Mouse (Mus musculus): Measurements from ENCODE around the gene Fam120a. TPM values are rescaled to one million over a fixed set of nuclear protein-coding genes. Genes with fewer than 3 reads are reported as not detected.

Gene Fam120a
- total RNA-seq, 1 experiment from 2014 or later, result 134 TPM

GRCm38 (mm10) chr13:48861913-48862312 lies 105.9 kb downstream of the Fam120a start:
- peak; percentile 53 for ATAC-seq (replicated peaks; ENCODE audit: low read depth, poor library complexity, severe bottlenecking)

GRCm38 (mm10) chr13:48858779-48859178 lies 109.0 kb downstream of the Fam120a start:
- no peak for ATAC-seq (replicated peaks; ENCODE audit: low read depth, poor library complexity, severe bottlenecking)

DNA sequence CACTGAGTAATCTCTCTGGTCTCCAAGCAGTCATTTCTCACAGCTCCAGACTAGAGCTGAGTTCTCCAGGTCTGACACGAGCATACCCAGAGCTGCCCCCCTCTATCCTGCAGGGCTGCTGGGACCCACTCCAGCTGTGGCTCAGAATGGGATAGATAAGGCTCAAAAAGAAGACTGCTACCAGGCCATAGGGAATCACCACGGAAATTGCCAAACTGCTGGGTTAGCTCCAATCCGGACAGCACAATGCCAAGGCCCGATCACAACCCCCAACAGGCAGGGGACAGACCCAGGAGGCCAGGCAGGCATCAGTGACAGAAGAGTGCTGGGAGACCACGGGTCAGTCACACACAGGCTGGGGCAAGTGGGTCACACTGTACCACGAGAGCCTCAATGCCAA lies 109.8 kb downstream of the Fam120a start:
- ATAC-seq (replicated peaks; ENCODE audit: low read depth, poor library complexity, severe bottlenecking), result no peak

GRCm38 (mm10) chr13:48857246-48857932 lies 110.4 kb downstream of the Fam120a start:
- no peak for ATAC-seq (replicated peaks; ENCODE audit: low read depth, poor library complexity, severe bottlenecking)

DNA sequence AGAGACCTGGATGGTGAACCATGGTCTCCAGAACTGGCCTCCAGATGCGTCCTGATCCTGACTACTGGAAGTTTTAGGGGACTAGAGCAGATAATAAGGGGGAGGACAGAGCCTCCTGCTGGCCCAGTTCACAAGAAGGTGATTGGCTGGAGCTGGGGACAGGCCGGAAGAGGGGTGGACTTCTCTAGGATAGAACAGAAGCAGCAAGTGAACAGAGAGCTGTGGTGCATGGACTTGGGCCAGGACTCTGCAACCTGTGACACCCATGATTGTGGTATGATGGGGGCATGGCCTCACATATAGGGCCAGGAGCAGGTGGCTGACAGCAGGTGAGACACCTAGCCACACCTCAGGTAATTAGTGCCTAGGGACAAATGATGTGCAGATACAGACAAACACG lies 113.9 kb downstream of the Fam120a start:
- no peak for ATAC-seq (replicated peaks; ENCODE audit: low read depth, poor library complexity, severe bottlenecking)

GRCm38 (mm10) chr13:48853475-48853874 lies 114.3 kb downstream of the Fam120a start:
- ATAC-seq (replicated peaks; ENCODE audit: low read depth, poor library complexity, severe bottlenecking), result no peak

- peak; percentile 52 for ATAC-seq (replicated peaks; ENCODE audit: low read depth, poor library complexity, severe bottlenecking)
Observed at GRCm38 (mm10) chr13:48852859-48853258, 115.0 kb downstream of the Fam120a start.

- no peak for ATAC-seq (replicated peaks; ENCODE audit: low read depth, poor library complexity, severe bottlenecking)
Observed at GRCm38 (mm10) chr13:48851719-48852118, 116.1 kb downstream of the Fam120a start.

GRCm38 (mm10) chr13:48850771-48851170 lies 117.0 kb downstream of the Fam120a start:
- ATAC-seq (replicated peaks; ENCODE audit: low read depth, poor library complexity, severe bottlenecking), result no peak

DNA sequence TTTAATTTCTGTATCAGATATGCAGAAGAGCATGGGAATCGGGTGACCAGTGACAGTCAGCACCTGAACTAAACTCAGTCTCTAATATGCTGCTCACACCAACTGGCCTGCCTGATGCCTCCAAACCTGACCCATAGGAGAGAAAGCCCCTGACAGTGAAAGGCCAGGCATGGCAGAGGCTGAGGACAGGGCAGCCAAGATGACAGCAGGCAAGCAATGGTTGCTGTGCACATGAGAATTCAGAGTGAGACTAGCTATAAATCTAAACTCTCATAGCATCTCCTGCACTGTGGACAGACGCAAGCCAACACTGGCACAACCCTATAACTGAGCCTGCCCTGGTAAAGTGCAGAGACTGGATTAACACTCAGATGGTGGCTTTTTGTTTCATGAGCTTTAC lies 117.5 kb downstream of the Fam120a start:
- no peak for ATAC-seq (replicated peaks; ENCODE audit: low read depth, poor library complexity, severe bottlenecking)

- no peak for ATAC-seq (replicated peaks; ENCODE audit: low read depth, poor library complexity, severe bottlenecking)
Observed at GRCm38 (mm10) chr13:48849155-48849554, 118.7 kb downstream of the Fam120a start.

DNA sequence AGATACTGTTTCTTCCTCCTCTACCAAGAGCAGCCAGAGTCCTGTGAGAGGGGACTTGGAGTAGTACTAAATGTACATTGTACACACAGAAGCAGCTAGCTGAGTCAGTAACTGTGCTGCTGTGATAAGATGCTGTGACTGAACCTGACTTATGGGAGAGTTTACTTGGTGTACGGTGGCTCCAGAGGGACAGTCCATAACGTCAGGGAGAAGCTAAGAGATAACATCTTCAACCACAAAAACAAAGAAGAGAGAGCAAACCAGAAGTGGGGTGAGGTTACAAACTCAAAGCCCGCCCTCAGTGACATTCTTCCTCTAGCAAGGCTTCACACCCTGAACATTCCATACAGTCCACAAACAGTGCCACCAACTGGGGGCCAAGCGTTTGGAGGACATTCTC lies 122.5 kb downstream of the Fam120a start:
- peak; percentile 45 for ATAC-seq (replicated peaks; ENCODE audit: low read depth, poor library complexity, severe bottlenecking)

DNA sequence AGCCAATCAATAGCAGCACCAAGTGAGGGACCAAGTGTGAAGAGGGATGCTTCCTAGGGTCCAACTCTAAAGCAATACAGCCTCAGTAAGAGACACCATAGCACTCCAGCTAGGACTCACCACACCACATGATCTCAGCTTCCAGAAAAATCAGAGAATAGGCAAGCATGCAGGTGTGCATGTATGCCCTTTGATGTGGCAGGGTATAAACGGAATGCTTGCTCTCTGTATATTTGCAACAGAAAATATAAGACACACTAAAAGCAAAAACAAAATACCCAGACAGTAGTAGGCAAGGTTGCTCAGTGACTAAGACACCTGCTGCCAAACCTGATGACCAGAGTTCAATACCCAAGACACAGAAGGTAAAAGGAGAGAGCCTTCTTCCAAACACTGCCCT lies 124.3 kb downstream of the Fam120a start:
- ATAC-seq (replicated peaks; ENCODE audit: low read depth, poor library complexity, severe bottlenecking), result no peak

DNA sequence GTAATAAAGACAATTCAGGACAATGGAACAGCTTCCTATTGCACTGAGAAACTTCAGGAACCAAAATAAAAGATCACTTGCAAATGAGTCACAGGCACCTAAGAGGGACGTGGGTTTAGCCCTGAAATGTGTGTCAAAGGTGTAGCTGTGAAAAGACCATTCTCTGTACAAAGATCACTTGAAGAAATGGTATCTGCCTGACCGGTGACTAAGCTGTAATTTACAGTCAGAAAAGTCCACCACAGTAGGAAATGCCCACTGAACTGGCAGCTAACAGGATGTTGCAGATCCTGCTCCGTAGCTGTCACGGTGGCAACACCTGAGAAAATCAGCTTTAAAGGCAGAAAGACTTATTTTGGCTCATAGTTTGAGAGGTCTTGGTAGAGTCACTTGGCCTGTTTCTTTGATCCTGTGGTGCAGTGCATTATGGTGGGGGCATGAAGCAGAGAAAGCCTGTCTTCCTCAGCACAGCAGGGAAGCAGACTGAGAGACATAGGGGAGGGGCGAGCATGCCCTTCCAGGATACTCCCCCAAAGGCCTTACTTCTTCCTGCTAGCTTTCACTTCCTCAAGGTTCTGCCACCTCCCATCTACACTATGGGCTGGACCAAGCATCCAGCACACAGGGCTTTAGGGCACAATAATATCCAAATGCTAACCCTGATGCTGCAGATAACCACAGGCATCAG lies 125.8 kb downstream of the Fam120a start:
- peak; percentile 80 for ATAC-seq (replicated peaks; ENCODE audit: low read depth, poor library complexity, severe bottlenecking)

DNA sequence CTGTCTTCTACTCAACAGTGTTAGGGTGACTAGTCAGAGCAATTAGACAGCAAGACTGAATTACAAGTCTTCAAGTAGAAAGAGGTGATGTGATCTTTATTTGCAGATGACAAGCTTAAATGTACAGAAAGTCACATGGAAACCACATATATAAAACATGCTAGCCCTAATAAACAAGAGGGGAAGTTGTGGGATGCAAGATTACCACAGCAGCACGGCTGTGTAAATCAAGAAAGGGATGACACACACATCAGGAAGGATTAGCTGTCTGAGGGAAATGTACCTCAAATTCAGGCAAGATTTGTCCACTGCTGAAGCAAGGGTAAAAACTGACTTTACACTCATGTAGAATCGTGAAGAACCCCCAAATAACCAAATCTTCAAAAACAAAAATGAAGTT lies 129.5 kb downstream of the Fam120a start:
- ATAC-seq (replicated peaks; ENCODE audit: low read depth, poor library complexity, severe bottlenecking), result peak; percentile 52

DNA sequence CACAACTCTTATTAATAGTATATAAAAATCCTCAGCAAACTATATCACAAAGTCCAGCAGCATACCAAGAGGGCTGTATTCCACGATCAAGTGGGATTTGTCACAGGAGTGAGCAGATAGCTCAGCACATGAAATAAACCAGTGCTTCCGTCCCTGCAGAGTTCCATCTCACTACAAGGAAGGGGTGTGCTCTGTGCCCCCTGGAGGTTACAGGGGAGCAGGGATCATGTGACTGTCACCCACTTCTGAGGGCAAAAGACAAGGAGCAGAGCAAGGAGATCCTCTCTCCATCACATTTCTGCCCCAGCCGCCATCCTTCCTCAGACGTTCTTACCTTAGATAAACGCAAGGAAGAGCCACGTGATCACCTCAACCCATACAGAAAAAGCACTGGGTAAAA lies 130.3 kb downstream of the Fam120a start:
- ATAC-seq (replicated peaks; ENCODE audit: low read depth, poor library complexity, severe bottlenecking), result no peak

DNA sequence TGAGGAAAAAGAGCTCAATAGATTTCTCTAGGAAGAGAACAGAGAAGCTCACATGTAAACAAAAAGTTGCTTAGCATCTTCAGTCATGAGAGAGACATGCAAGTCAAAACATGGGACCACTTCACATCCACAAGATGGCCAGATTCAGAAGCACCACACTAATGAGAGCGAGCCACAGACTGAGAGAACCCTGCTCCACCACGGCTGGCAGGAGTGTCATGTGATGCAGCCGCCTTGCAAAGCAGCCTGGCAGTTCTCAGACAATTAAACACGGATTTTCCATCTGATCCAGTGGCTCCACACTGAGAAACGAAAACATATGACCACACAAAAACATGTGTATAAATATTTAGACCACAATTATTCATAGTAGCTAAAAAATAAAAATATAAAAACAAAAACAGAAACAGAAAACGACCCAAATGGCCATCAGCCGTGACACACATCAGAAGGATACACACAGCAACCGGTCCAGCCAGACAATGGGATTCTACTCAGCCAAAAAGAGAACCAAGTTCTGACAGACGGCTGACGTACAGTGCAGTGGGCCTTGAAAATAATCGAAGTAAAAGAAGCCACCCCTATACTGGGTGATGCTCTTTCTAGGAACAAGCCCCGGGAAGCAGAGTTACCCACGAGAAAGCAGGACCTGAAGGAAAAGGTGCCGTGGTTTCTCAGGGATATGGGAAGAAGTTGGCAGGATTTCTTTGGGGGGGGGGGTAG lies 137.1 kb downstream of the Fam120a start:
- no peak for ATAC-seq (replicated peaks; ENCODE audit: low read depth, poor library complexity, severe bottlenecking)

- ATAC-seq (replicated peaks; ENCODE audit: low read depth, poor library complexity, severe bottlenecking), result no peak
Observed at GRCm38 (mm10) chr13:48829780-48830179, 138.0 kb downstream of the Fam120a start.

All from common myeloid progenitor, adult 5-6 weeks (primary cell).